Mouse (Mus musculus): ENCODE results near the gene Fgf8. TPM values are rescaled to one million over a fixed set of nuclear protein-coding genes. Genes with fewer than 3 reads are reported as not detected.

Gene Fgf8
- polyA plus RNA-seq, 1 experiment from 2014 or later, result 20.8 TPM

GRCm38 (mm10) chr19:45775486-45775885 lies 32.8 kb upstream of the Fgf8 start:
- H3K4me2 ChIP-seq (ENCODE audit: low read length), result no peak overlapping the region
- H3K9ac ChIP-seq (ENCODE audit: low read depth, low read length), result no peak overlapping the region
- no peak overlapping the region for H3K4me3 ChIP-seq (replicated peaks; ENCODE audit: low read depth, low read length)
- ATAC-seq (replicated peaks; ENCODE audit: low FRiP score, low read depth) (no peak), DNase-seq (ENCODE audit: low spot score) (no peak)
- no peak overlapping the region for H3K27ac ChIP-seq
- H3K9me3 ChIP-seq (replicated peaks; ENCODE audit: low read length), result no peaks in the 10 kb centered on the region
- H3K36me3 ChIP-seq (ENCODE audit: insufficient read depth, low read length), result peaks cover 70% of the 10 kb centered on the region
- H3K4me1 ChIP-seq (replicated peaks; ENCODE audit: insufficient read depth, low read length), result peaks cover 4% of the 10 kb centered on the region
- no peak for TF ChIP-seq CTCF (IDR thresholded peaks at IDR 0.05; ENCODE audit: low read depth)
- WGBS, result 72% methylated on average over 2 of the region's 2 CpGs
- H3K27me3 ChIP-seq (ENCODE audit: insufficient read depth, low read length), result no peaks in the 10 kb centered on the region

- no peak overlapping the region for H3K9ac ChIP-seq (ENCODE audit: low read depth, low read length)
- 90% methylated on average over 5 of the region's 5 CpGs for WGBS
- H3K9me3 ChIP-seq (replicated peaks; ENCODE audit: low read length), result no peaks in the 10 kb centered on the region
- no peaks in the 10 kb centered on the region for H3K27me3 ChIP-seq (ENCODE audit: insufficient read depth, low read length)
- H3K36me3 ChIP-seq (ENCODE audit: insufficient read depth, low read length), result peaks cover 85% of the 10 kb centered on the region
- no peak overlapping the region for H3K27ac ChIP-seq
- ATAC-seq (replicated peaks; ENCODE audit: low FRiP score, low read depth) (no peak), DNase-seq (ENCODE audit: low spot score) (no peak)
- H3K4me3 ChIP-seq (replicated peaks; ENCODE audit: low read depth, low read length), result no peak overlapping the region
- no peak overlapping the region for H3K4me2 ChIP-seq (ENCODE audit: low read length)
- no peak for TF ChIP-seq CTCF (IDR thresholded peaks at IDR 0.05; ENCODE audit: low read depth)
- no peaks in the 10 kb centered on the region for H3K4me1 ChIP-seq (replicated peaks; ENCODE audit: insufficient read depth, low read length)
Observed at GRCm38 (mm10) chr19:45771501-45771900, 28.8 kb upstream of the Fgf8 start.

GRCm38 (mm10) chr19:45760810-45761209 lies 18.1 kb upstream of the Fgf8 start:
- ATAC-seq (replicated peaks; ENCODE audit: low FRiP score, low read depth) (no peak), DNase-seq (ENCODE audit: low spot score) (no peak)
- peaks cover 75% of the 10 kb centered on the region for H3K36me3 ChIP-seq (ENCODE audit: insufficient read depth, low read length)
- no peaks in the 10 kb centered on the region for H3K27me3 ChIP-seq (ENCODE audit: insufficient read depth, low read length)
- no peak for TF ChIP-seq CTCF (IDR thresholded peaks at IDR 0.05; ENCODE audit: low read depth)
- 95% methylated on average over 3 of the region's 3 CpGs for WGBS
- H3K9ac ChIP-seq (ENCODE audit: low read depth, low read length), result no peak overlapping the region
- H3K4me2 ChIP-seq (ENCODE audit: low read length), result no peak overlapping the region
- H3K4me3 ChIP-seq (replicated peaks; ENCODE audit: low read depth, low read length), result no peak overlapping the region
- no peaks in the 10 kb centered on the region for H3K9me3 ChIP-seq (replicated peaks; ENCODE audit: low read length)
- H3K27ac ChIP-seq, result no peak overlapping the region
- no peaks in the 10 kb centered on the region for H3K4me1 ChIP-seq (replicated peaks; ENCODE audit: insufficient read depth, low read length)

GRCm38 (mm10) chr19:45758671-45759070 lies 16.0 kb upstream of the Fgf8 start:
- DNase-seq (ENCODE audit: low spot score) (no peak), ATAC-seq (replicated peaks; ENCODE audit: low FRiP score, low read depth) (no peak)
- Histone ChIP-seq H3K27ac (no peak overlapping the region), H3K9ac (ENCODE audit: low read depth, low read length) (no peak overlapping the region), H3K4me2 (ENCODE audit: low read length) (no peak overlapping the region), H3K36me3 (ENCODE audit: insufficient read depth, low read length) (peaks cover 72% of the 10 kb centered on the region), H3K4me3 (replicated peaks; ENCODE audit: low read depth, low read length) (no peak overlapping the region), H3K27me3 (ENCODE audit: insufficient read depth, low read length) (no peaks in the 10 kb centered on the region), H3K4me1 (replicated peaks; ENCODE audit: insufficient read depth, low read length) (no peaks in the 10 kb centered on the region), H3K9me3 (replicated peaks; ENCODE audit: low read length) (no peaks in the 10 kb centered on the region)
- TF ChIP-seq CTCF (IDR thresholded peaks at IDR 0.05; ENCODE audit: low read depth), result no peak
- 88% methylated on average over 5 of the region's 5 CpGs for WGBS

GRCm38 (mm10) chr19:45753551-45753950 lies 10.8 kb upstream of the Fgf8 start:
- Histone ChIP-seq H3K27me3 (ENCODE audit: insufficient read depth, low read length) (no peaks in the 10 kb centered on the region), H3K27ac (0 out of 2 replicates have a peak overlapping the region, but pooled peaks have one; percentile 3), H3K9me3 (replicated peaks; ENCODE audit: low read length) (no peaks in the 10 kb centered on the region), H3K36me3 (ENCODE audit: insufficient read depth, low read length) (peaks cover 52% of the 10 kb centered on the region), H3K4me2 (ENCODE audit: low read length) (no peak overlapping the region), H3K4me1 (replicated peaks; ENCODE audit: insufficient read depth, low read length) (peaks cover 1% of the 10 kb centered on the region), H3K9ac (ENCODE audit: low read depth, low read length) (no peak overlapping the region), H3K4me3 (replicated peaks; ENCODE audit: low read depth, low read length) (no peak overlapping the region)
- TF ChIP-seq CTCF (IDR thresholded peaks at IDR 0.05; ENCODE audit: low read depth), result no peak
- no peak for DNase-seq (ENCODE audit: low spot score)
- ATAC-seq (replicated peaks; ENCODE audit: low FRiP score, low read depth), result no peak
- 61% methylated on average over 3 of the region's 3 CpGs for WGBS

GRCm38 (mm10) chr19:45751881-45752280 lies 9.2 kb upstream of the Fgf8 start:
- H3K9me3 ChIP-seq (replicated peaks; ENCODE audit: low read length), result no peaks in the 10 kb centered on the region
- DNase-seq (ENCODE audit: low spot score) (no peak), ATAC-seq (replicated peaks; ENCODE audit: low FRiP score, low read depth) (no peak)
- TF ChIP-seq CTCF (IDR thresholded peaks at IDR 0.05; ENCODE audit: low read depth), result no peak
- 90% methylated on average over 7 of the region's 7 CpGs for WGBS
- H3K9ac ChIP-seq (ENCODE audit: low read depth, low read length), result no peak overlapping the region
- H3K27ac ChIP-seq, result no peak overlapping the region
- peaks cover 36% of the 10 kb centered on the region for H3K36me3 ChIP-seq (ENCODE audit: insufficient read depth, low read length)
- no peaks in the 10 kb centered on the region for H3K27me3 ChIP-seq (ENCODE audit: insufficient read depth, low read length)
- H3K4me2 ChIP-seq (ENCODE audit: low read length), result no peak overlapping the region
- no peak overlapping the region for H3K4me3 ChIP-seq (replicated peaks; ENCODE audit: low read depth, low read length)
- H3K4me1 ChIP-seq (replicated peaks; ENCODE audit: insufficient read depth, low read length), result peaks cover 6% of the 10 kb centered on the region
